Mouse (Mus musculus): ENCODE results near the gene Rbm28. TPM values are rescaled to one million over a fixed set of nuclear protein-coding genes. Genes with fewer than 3 reads are reported as not detected.

The Rbm28 gene
- polyA plus RNA-seq, 1 experiment from 2014 or later, result 47.6 TPM

DNA sequence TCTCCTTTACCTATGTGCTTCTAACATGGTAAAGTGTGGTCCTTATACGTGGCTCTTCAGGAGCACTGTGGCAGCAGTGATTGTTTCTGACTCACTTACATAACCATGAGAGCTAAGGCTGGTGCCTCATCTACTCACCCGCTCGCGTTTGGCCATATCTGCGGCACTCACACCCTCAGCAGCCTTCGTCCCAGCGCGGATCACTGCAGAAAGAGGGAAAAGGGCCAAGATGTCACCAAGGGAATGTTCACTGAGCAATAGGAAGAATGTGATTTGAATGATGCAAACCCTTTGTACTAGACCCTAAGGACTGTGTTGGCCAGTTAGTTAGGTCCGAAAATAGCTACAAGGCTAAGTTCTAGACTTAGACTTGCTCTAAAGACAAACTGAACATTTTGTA lies 27.4 kb downstream of the Rbm28 start:
- 98% methylated on average over 9 of the region's 9 CpGs for WGBS
- Histone ChIP-seq H3K27ac (replicated peaks; ENCODE audit: low read depth, low read length) (no peak overlapping the region), H3K27me3 (ENCODE audit: control insufficient read depth, insufficient read depth, low read length) (no peaks in the 10 kb centered on the region), H3K4me3 (replicated peaks; ENCODE audit: low read depth, low read length) (no peak overlapping the region), H3K9me3 (ENCODE audit: control insufficient read depth, low read length) (no peaks in the 10 kb centered on the region), H3K36me3 (ENCODE audit: control insufficient read depth, insufficient read depth, low read length) (peaks cover 64% of the 10 kb centered on the region), H3K4me2 (ENCODE audit: low read length) (no peak overlapping the region), H3K4me1 (ENCODE audit: control insufficient read depth, insufficient read depth, low read length) (no peaks in the 10 kb centered on the region), H3K9ac (replicated peaks; ENCODE audit: low read length) (no peak overlapping the region)
- ATAC-seq (ENCODE audit: low FRiP score, low TSS enrichment) (no peak), DNase-seq (no peak)

DNA sequence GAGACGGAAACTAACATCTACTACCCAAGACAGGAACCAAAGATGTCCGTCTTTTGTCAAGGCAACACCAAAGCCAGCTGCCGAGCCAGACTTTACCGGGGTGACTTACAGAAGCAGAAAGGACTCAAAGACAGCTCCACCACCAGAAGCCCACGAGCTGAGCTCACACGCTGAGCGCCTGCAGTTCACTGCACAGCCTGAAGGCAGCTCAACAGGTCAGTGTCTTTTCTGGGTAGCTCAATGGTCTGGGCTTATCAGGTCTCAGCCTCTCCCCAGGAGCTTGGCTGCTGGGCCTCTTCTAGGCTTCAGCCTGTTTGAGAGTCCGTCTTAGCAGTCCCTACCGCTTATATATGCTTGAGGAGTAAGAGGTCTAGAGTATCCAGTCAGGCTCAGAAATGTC lies 31.7 kb downstream of the Rbm28 start:
- Histone ChIP-seq H3K9ac (replicated peaks; ENCODE audit: low read length) (no peak overlapping the region), H3K36me3 (ENCODE audit: control insufficient read depth, insufficient read depth, low read length) (peaks cover 89% of the 10 kb centered on the region), H3K4me3 (replicated peaks; ENCODE audit: low read depth, low read length) (no peak overlapping the region), H3K9me3 (ENCODE audit: control insufficient read depth, low read length) (no peaks in the 10 kb centered on the region), H3K4me1 (ENCODE audit: control insufficient read depth, insufficient read depth, low read length) (no peaks in the 10 kb centered on the region), H3K27me3 (ENCODE audit: control insufficient read depth, insufficient read depth, low read length) (no peaks in the 10 kb centered on the region), H3K4me2 (ENCODE audit: low read length) (no peak overlapping the region), H3K27ac (replicated peaks; ENCODE audit: low read depth, low read length) (no peak overlapping the region)
- ATAC-seq (ENCODE audit: low FRiP score, low TSS enrichment) (no peak), DNase-seq (no peak)
- WGBS, result 92% methylated on average over 9 of the region's 9 CpGs

DNA sequence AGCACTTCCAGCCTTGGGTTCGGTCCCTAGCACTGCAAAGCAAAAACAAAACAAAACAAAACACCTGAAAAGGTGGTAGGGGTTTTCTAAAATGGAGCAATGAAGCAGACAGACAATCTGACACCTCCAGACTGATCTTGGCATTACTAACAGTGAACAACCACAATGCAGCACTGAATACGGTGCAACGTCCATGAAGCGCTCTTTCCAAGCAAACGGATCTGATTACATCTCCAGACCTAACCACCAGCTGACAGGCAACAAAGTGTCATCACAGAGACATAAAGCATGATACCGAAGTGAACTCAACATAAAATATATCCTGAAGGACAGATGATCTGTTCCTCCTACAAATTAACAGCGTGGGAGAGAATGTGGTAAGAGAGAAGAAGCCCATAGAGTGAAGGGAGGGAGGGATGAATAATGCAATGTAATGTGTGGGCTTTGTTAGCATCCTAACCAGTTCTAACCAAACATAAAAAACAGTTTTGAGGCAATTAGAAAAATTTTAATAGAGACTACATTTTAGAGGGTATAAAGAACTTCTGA lies 37.9 kb downstream of the Rbm28 start:
- no peak overlapping the region for H3K9ac ChIP-seq (replicated peaks; ENCODE audit: low read length)
- no peak overlapping the region for H3K27ac ChIP-seq (replicated peaks; ENCODE audit: low read depth, low read length)
- no peak for DNase-seq
- no peaks in the 10 kb centered on the region for H3K9me3 ChIP-seq (ENCODE audit: control insufficient read depth, low read length)
- H3K4me3 ChIP-seq (replicated peaks; ENCODE audit: low read depth, low read length), result no peak overlapping the region
- no peak for ATAC-seq (ENCODE audit: low FRiP score, low TSS enrichment)
- 95% methylated on average over 7 of the region's 7 CpGs for WGBS
- no peaks in the 10 kb centered on the region for H3K4me1 ChIP-seq (ENCODE audit: control insufficient read depth, insufficient read depth, low read length)
- H3K27me3 ChIP-seq (ENCODE audit: control insufficient read depth, insufficient read depth, low read length), result no peaks in the 10 kb centered on the region
- H3K4me2 ChIP-seq (ENCODE audit: low read length), result no peak overlapping the region
- H3K36me3 ChIP-seq (ENCODE audit: control insufficient read depth, insufficient read depth, low read length), result peaks cover 79% of the 10 kb centered on the region

DNA sequence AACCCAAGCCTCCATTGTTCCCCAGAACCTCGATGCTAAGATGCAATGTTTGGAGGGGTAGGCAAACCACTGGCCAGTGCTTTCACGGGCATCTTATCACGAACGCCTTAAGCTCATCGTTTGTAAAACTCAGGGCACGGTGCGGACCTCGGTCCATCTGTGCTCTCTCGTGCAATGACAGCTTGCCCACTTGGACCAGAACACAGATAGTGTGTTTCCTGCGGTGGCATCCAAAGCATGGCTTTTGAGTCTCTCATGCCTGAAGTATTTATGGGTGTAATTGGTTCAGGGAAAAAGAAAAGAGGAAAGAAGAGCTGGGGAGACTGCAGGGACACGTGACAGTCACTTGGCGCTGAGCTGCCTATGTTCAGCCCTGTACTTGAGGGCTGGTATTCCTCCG lies 44.8 kb downstream of the Rbm28 start:
- ATAC-seq (ENCODE audit: low FRiP score, low TSS enrichment) (no peak), DNase-seq (no peak)
- peaks cover 14% of the 10 kb centered on the region for H3K36me3 ChIP-seq (ENCODE audit: control insufficient read depth, insufficient read depth, low read length)
- 91% methylated on average over 13 of the region's 13 CpGs for WGBS
- no peaks in the 10 kb centered on the region for H3K9me3 ChIP-seq (ENCODE audit: control insufficient read depth, low read length)
- no peak overlapping the region for H3K27ac ChIP-seq (replicated peaks; ENCODE audit: low read depth, low read length)
- no peak overlapping the region for H3K9ac ChIP-seq (replicated peaks; ENCODE audit: low read length)
- H3K4me1 ChIP-seq (ENCODE audit: control insufficient read depth, insufficient read depth, low read length), result no peaks in the 10 kb centered on the region
- H3K4me2 ChIP-seq (ENCODE audit: low read length), result no peak overlapping the region
- H3K27me3 ChIP-seq (ENCODE audit: control insufficient read depth, insufficient read depth, low read length), result no peaks in the 10 kb centered on the region
- H3K4me3 ChIP-seq (replicated peaks; ENCODE audit: low read depth, low read length), result no peak overlapping the region

DNA sequence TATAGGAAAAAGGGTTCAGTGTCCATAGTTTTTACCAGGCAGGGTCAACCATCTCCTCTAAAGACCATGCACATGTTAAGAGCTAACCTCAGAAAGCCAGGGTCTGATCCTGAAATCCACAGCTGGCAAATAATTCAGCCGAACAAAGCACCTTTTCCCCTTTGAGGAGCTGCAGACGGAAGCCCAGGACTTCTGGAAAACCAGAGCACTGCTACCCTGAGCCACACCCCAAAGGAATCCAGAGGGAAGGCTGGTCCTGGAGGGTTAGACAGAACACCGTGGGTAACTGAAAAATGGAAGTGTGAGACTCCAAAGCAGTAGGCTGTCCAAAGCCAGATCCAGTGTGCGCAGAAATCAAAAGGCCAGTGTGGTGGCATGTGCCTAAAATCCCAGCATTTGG lies 45.8 kb downstream of the Rbm28 start:
- ATAC-seq (ENCODE audit: low FRiP score, low TSS enrichment) (no peak), DNase-seq (no peak)
- H3K27me3 ChIP-seq (ENCODE audit: control insufficient read depth, insufficient read depth, low read length), result no peaks in the 10 kb centered on the region
- H3K4me1 ChIP-seq (ENCODE audit: control insufficient read depth, insufficient read depth, low read length), result no peaks in the 10 kb centered on the region
- H3K27ac ChIP-seq (replicated peaks; ENCODE audit: low read depth, low read length), result no peak overlapping the region
- no peak overlapping the region for H3K4me3 ChIP-seq (replicated peaks; ENCODE audit: low read depth, low read length)
- peaks cover 5% of the 10 kb centered on the region; the same call in 1 of the 2 replicates for H3K36me3 ChIP-seq (ENCODE audit: control insufficient read depth, insufficient read depth, low read length)
- 80% methylated on average over 4 of the region's 4 CpGs for WGBS
- H3K9me3 ChIP-seq (ENCODE audit: control insufficient read depth, low read length), result no peaks in the 10 kb centered on the region
- H3K9ac ChIP-seq (replicated peaks; ENCODE audit: low read length), result no peak overlapping the region
- no peak overlapping the region for H3K4me2 ChIP-seq (ENCODE audit: low read length)

DNA sequence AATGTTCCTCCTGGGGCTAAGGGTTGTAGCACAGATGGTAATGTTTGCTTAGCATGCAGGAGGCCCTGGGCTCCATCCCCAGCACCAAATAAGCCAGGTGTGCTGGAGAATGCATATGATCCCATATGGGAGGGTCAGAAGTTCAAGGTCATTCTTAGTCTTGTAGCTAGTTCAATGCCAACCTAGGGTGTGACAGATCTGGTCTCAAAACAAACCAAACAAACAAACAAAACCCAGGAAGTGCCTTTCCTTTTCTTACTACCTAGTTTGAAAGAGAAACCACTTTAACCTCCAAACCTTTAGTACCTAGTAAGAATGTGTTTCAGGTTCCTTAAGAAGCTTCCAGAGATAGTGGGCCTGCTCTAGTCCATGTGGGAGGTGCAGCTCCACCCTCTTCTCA lies 46.6 kb downstream of the Rbm28 start:
- Histone ChIP-seq H3K4me2 (ENCODE audit: low read length) (no peak overlapping the region), H3K27ac (replicated peaks; ENCODE audit: low read depth, low read length) (no peak overlapping the region), H3K9ac (replicated peaks; ENCODE audit: low read length) (no peak overlapping the region), H3K27me3 (ENCODE audit: control insufficient read depth, insufficient read depth, low read length) (no peaks in the 10 kb centered on the region), H3K4me1 (ENCODE audit: control insufficient read depth, insufficient read depth, low read length) (no peaks in the 10 kb centered on the region), H3K36me3 (ENCODE audit: control insufficient read depth, insufficient read depth, low read length) (peaks cover 2% of the 10 kb centered on the region; the same call in 1 of the 2 replicates), H3K4me3 (replicated peaks; ENCODE audit: low read depth, low read length) (no peak overlapping the region), H3K9me3 (ENCODE audit: control insufficient read depth, low read length) (no peaks in the 10 kb centered on the region)
- DNase-seq, result no peak
- no peak for ATAC-seq (ENCODE audit: low FRiP score, low TSS enrichment)

DNA sequence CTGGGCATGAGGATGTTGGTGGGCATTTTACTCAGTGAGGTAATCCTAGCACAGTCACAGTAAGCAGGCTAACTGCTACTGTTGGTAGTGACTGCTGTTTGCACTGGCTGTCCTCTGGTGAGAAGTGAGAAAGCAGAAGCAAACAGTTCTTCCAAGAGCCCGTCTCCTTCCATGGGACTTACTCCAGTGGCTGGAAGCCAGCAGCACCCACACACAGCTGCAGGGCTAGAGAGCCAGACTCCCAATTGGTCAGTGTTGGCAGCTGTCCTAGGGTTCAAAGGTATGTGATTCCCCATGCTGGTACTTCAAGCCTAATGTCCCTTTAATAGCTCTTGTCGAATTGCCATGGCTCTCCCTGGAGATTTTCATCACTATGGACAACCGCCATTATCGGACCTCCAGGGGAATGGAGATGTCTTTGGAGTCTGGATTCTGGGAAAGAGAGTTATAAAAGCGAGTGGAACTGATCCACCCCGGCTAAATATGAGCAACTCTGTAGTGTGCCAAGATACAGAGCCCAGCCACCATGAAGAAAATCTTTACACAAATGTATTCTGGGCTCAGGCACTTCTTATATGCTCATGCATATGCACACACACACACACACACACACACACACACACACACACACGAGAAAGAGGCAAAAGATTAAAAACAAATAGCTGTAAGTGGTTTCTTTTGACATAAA lies 47.2 kb downstream of the Rbm28 start:
- Histone ChIP-seq H3K4me3 (replicated peaks; ENCODE audit: low read depth, low read length) (no peak overlapping the region), H3K4me2 (ENCODE audit: low read length) (no peak overlapping the region), H3K36me3 (ENCODE audit: control insufficient read depth, insufficient read depth, low read length) (no peaks in the 10 kb centered on the region), H3K9ac (replicated peaks; ENCODE audit: low read length) (no peak overlapping the region), H3K27me3 (ENCODE audit: control insufficient read depth, insufficient read depth, low read length) (no peaks in the 10 kb centered on the region), H3K27ac (replicated peaks; ENCODE audit: low read depth, low read length) (no peak overlapping the region), H3K9me3 (ENCODE audit: control insufficient read depth, low read length) (no peaks in the 10 kb centered on the region), H3K4me1 (ENCODE audit: control insufficient read depth, insufficient read depth, low read length) (no peaks in the 10 kb centered on the region)
- 55% methylated on average over 7 of the region's 7 CpGs for WGBS
- DNase-seq, result peak; percentile 30
- no peak for ATAC-seq (ENCODE audit: low FRiP score, low TSS enrichment)

DNA sequence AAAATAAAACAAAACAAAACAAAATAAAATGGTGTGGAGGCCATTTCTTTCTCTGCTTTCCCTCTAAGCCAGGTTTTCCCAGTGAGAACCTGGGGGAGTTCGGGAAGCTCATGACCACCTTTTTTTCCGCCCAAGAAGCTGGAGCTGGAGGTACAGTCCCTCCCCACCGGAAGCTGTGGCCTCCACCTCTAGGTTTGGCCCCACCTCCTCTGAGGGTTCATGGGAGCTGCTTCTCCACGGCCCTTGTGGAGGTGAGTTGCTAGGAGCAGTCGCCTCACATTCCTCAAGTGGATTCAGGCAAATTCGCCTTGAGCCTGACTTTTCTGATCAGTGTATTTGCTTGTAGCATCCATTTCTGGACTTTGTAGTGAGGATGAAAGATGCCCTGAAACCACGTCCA lies 49.0 kb downstream of the Rbm28 start:
- ATAC-seq (ENCODE audit: low FRiP score, low TSS enrichment), result no peak
- no peaks in the 10 kb centered on the region for H3K27me3 ChIP-seq (ENCODE audit: control insufficient read depth, insufficient read depth, low read length)

DNA sequence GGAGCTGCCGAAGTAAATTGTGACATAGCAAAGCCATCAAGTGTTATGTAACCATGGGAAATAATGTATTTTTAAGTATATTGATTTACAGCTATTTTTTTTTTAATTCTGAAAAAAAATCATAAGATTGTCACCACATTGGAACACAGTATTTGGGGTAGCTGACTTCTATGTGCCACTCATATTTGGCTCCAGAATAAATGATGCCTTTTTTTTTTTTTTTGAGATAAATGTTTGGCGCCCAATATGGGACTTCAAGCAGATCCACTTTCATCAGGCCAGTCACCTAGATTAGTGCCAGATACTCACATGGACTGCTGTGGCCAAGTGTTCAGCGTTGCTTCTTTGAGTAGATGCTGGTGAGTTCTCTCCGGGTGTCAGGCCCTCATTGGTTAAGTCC lies 53.3 kb downstream of the Rbm28 start:
- WGBS, result 89% methylated on average over 4 of the region's 4 CpGs
- Histone ChIP-seq H3K27me3 (ENCODE audit: control insufficient read depth, insufficient read depth, low read length) (no peaks in the 10 kb centered on the region), H3K4me3 (replicated peaks; ENCODE audit: low read depth, low read length) (no peak overlapping the region), H3K4me2 (ENCODE audit: low read length) (no peak overlapping the region), H3K36me3 (ENCODE audit: control insufficient read depth, insufficient read depth, low read length) (no peaks in the 10 kb centered on the region), H3K9ac (replicated peaks; ENCODE audit: low read length) (no peak overlapping the region), H3K4me1 (ENCODE audit: control insufficient read depth, insufficient read depth, low read length) (no peaks in the 10 kb centered on the region), H3K9me3 (ENCODE audit: control insufficient read depth, low read length) (0 out of 2 replicates have a peak, but pooled peaks cover 5% of the 10 kb centered on the region), H3K27ac (replicated peaks; ENCODE audit: low read depth, low read length) (no peak overlapping the region)
- ATAC-seq (ENCODE audit: low FRiP score, low TSS enrichment), result no peak
- no peak for DNase-seq

More for the DNA sequence above, 49.0 kb downstream of the Rbm28 start:
- Histone ChIP-seq H3K4me1 (ENCODE audit: control insufficient read depth, insufficient read depth, low read length) (no peaks in the 10 kb centered on the region), H3K4me3 (replicated peaks; ENCODE audit: low read depth, low read length) (no peak overlapping the region), H3K9ac (replicated peaks; ENCODE audit: low read length) (no peak overlapping the region), H3K36me3 (ENCODE audit: control insufficient read depth, insufficient read depth, low read length) (no peaks in the 10 kb centered on the region), H3K27ac (replicated peaks; ENCODE audit: low read depth, low read length) (no peak overlapping the region), H3K9me3 (ENCODE audit: control insufficient read depth, low read length) (0 out of 2 replicates have a peak, but pooled peaks cover 5% of the 10 kb centered on the region), H3K4me2 (ENCODE audit: low read length) (no peak overlapping the region)
- WGBS, result 74% methylated on average over 7 of the region's 7 CpGs
- no peak for DNase-seq
